24 mouse cellular contexts compared by ENCODE assay signal in genomic region chr3:27898178-27898577, GRCm38 (mm10). TPM values are rescaled to one million over a fixed set of nuclear protein-coding genes. Genes with fewer than 3 reads are reported as not detected.
DNase-seq lines count a peak whose midpoint lies in the region; ATAC-seq and TF ChIP-seq lines count a peak whose summit lies in the region.
"Had no signal": no experiment of that assay in that cellular context is flagged by ENCODE, and none has a peak within 500 bp of the region (broad histone marks: within the 10 kb centered on the region; RNA-seq: fewer than 3 reads in every experiment).

No protein-coding gene starts in this region.

- no peaks in the 10 kb centered on the region for H3K27me3 ChIP-seq in heart, adult 2 months (ENCODE audit: control insufficient read depth, insufficient read depth, low read length)
- no peaks in the 10 kb centered on the region for H3K27me3 ChIP-seq in heart, postnatal 0 days (ENCODE audit: control insufficient read depth, insufficient read depth, low read length)
- H3K27me3 ChIP-seq in liver, embryonic 16.5 days (ENCODE audit: control insufficient read depth, insufficient read depth, low read depth, low read length) = no peaks in the 10 kb centered on the region
- H3K27me3 ChIP-seq: embryonic facial prominence, embryonic 12.5 days; midbrain, embryonic 12.5 days; neural tube, embryonic 15.5 days had no signal

- no peak for DNase-seq in heart, adult 2 months
- DNase-seq in heart, postnatal 4 days = no peak
- no peak for DNase-seq in heart, postnatal 0 days (ENCODE audit: low spot score)
- DNase-seq in heart, postnatal 10 days = no peak
- DNase-seq in cerebellum, postnatal 36 days = no peak
- no peak for DNase-seq in layer of hippocampus, adult 9-11 months
- DNase-seq: adrenal gland, adult 8-10 months; cerebellum, adult 11-12 months; layer of hippocampus, postnatal 36 days; lung, postnatal 36 days; thymus, postnatal 14 days had no signal

- no peaks in the 10 kb centered on the region for H3K36me3 ChIP-seq in heart, adult 2 months (ENCODE audit: control insufficient read depth, insufficient read depth, low read length)
- H3K36me3 ChIP-seq in heart, postnatal 0 days (replicated peaks; ENCODE audit: control insufficient read depth, insufficient read depth, low read length) = no peaks in the 10 kb centered on the region
- no peaks in the 10 kb centered on the region for H3K36me3 ChIP-seq in liver, embryonic 16.5 days (ENCODE audit: control insufficient read depth, insufficient read depth)
- H3K36me3 ChIP-seq: embryonic facial prominence, embryonic 12.5 days; midbrain, embryonic 12.5 days; neural tube, embryonic 15.5 days had no signal

- no peak for TF ChIP-seq EP300 in heart, adult 2 months (IDR thresholded peaks at IDR 0.05; ENCODE audit: insufficient read depth, low read depth, low read length)
- no peak for TF ChIP-seq EP300 in heart, postnatal 0 days (IDR thresholded peaks at IDR 0.05; ENCODE audit: low read depth)

- no peaks in the 10 kb centered on the region for H3K9me3 ChIP-seq in heart, postnatal 0 days (replicated peaks; ENCODE audit: control insufficient read depth, low read length)
- no peaks in the 10 kb centered on the region for H3K9me3 ChIP-seq in liver, embryonic 16.5 days (replicated peaks; ENCODE audit: control insufficient read depth, low read length)
- H3K9me3 ChIP-seq: embryonic facial prominence, embryonic 12.5 days; midbrain, embryonic 12.5 days; neural tube, embryonic 15.5 days had no signal

- 69% methylated on average over 10 of the region's 10 CpGs for WGBS in heart, adult 2 months
- WGBS in heart, postnatal 0 days = 54% methylated on average over 10 of the region's 10 CpGs
- 21% methylated on average over 10 of the region's 10 CpGs for WGBS in liver, embryonic 16.5 days (ENCODE audit: insufficient replicate concordance)

- ATAC-seq in heart, postnatal 0 days (ENCODE audit: insufficient read depth, low read depth) = 0 out of 2 replicates have a peak, but pooled peaks have one; percentile 25
- peak; percentile 91 for ATAC-seq in common myeloid progenitor, adult 5-6 weeks (replicated peaks; ENCODE audit: low read depth, poor library complexity, severe bottlenecking)
- ATAC-seq in liver, embryonic 16.5 days (ENCODE audit: low read depth) = peak; percentile 63
- ATAC-seq: forebrain, embryonic 16.5 days had no signal

- TF ChIP-seq POLR2A in heart, adult 2 months (IDR thresholded peaks at IDR 0.05; ENCODE audit: insufficient read depth, low read depth, low read length) = no peak

- no peak overlapping the region for H3K4me3 ChIP-seq in heart, adult 2 months
- no peak overlapping the region for H3K4me3 ChIP-seq in heart, postnatal 0 days (ENCODE audit: low read depth, low read length)
- no peak overlapping the region for H3K4me3 ChIP-seq in liver, embryonic 16.5 days (ENCODE audit: low read depth, low read length)
- H3K4me3 ChIP-seq: embryonic facial prominence, embryonic 12.5 days; midbrain, embryonic 12.5 days; myocyte; neural tube, embryonic 15.5 days had no signal

- TF ChIP-seq CTCF in heart, adult 2 months (IDR thresholded peaks at IDR 0.05) = no peak
- no peak for TF ChIP-seq CTCF in heart, postnatal 0 days (IDR thresholded peaks at IDR 0.05; ENCODE audit: low read depth)

- intact Hi-C loops in heart, adult 2 months (cut with DNase I) = no loop called here
- intact Hi-C loops in heart, postnatal 10 days (cut with DNase I) = no loop called here

- no peaks in the 10 kb centered on the region for H3K79me2 ChIP-seq in heart, adult 2 months (replicated peaks; ENCODE audit: control insufficient read depth, insufficient read depth, low read length)

- no peak overlapping the region for H3K4me2 ChIP-seq in heart, postnatal 0 days (ENCODE audit: low read depth, low read length)
- H3K4me2 ChIP-seq in liver, embryonic 16.5 days (ENCODE audit: low read depth, low read length) = no peak overlapping the region
- H3K4me2 ChIP-seq: embryonic facial prominence, embryonic 12.5 days; midbrain, embryonic 12.5 days; neural tube, embryonic 15.5 days had no signal

- peak overlapping the region; percentile 56; the same call in 1 of the 2 replicates for H3K27ac ChIP-seq in heart, adult 2 months
- H3K27ac ChIP-seq in heart, postnatal 0 days (ENCODE audit: low read depth) = no peak overlapping the region
- 0 out of 2 replicates have a peak overlapping the region, but pooled peaks have one; percentile 42 for H3K27ac ChIP-seq in liver, embryonic 16.5 days (ENCODE audit: low read length)
- H3K27ac ChIP-seq: embryonic facial prominence, embryonic 12.5 days; midbrain, embryonic 12.5 days; neural tube, embryonic 15.5 days had no signal

- H3K4me1 ChIP-seq in heart, adult 2 months (ENCODE audit: control insufficient read depth, insufficient read depth, low read length) = peaks cover 5% of the 10 kb centered on the region
- peaks cover 6% of the 10 kb centered on the region for H3K4me1 ChIP-seq in heart, postnatal 0 days (ENCODE audit: control insufficient read depth, insufficient read depth)
- H3K4me1 ChIP-seq in liver, embryonic 16.5 days (ENCODE audit: control insufficient read depth, low read depth, low read length) = peaks cover 12% of the 10 kb centered on the region
- H3K4me1 ChIP-seq: midbrain, embryonic 12.5 days; neural tube, embryonic 15.5 days had no signal

- H3K9ac ChIP-seq in heart, adult 2 months (ENCODE audit: low read depth, low read length) = no peak overlapping the region
- no peak overlapping the region for H3K9ac ChIP-seq in heart, postnatal 0 days (replicated peaks; ENCODE audit: low read depth, low read length)
- H3K9ac ChIP-seq in liver, embryonic 16.5 days (ENCODE audit: low read depth, low read length) = no peak overlapping the region
- H3K9ac ChIP-seq: embryonic facial prominence, embryonic 12.5 days; midbrain, embryonic 12.5 days; neural tube, embryonic 15.5 days had no signal

RNA-seq across cellular contexts. Expression of gene Tmem212, which starts 2.0 kb away (rescaled TPM):
- not detected for total RNA-seq in heart, adult 2 months (2021)
- 4.9 TPM in 1 of 2 replicates, not detected in the other for polyA plus RNA-seq in heart, adult 2 months (2012; rRNA removed)
- total RNA-seq in heart, postnatal 4 days (2021) = not detected
- 1.1 TPM in 1 of 2 replicates, not detected in the other for total RNA-seq in heart, postnatal 0 days (2014; rRNA removed; ENCODE audit: low replicate concordance)
- 1.5 TPM in 1 of 2 replicates, not detected in the other for polyA plus RNA-seq in heart, postnatal 0 days (2015; fragmentation: Nextera tagmentation; extraction: Ambion mirVana)
- not detected for total RNA-seq in heart, postnatal 10 days (2021)
- not detected in 2 replicates for total RNA-seq in common myeloid progenitor, adult 5-6 weeks (2017)
- not detected in 2 replicates for polyA plus RNA-seq in liver, embryonic 16.5 days (2015; fragmentation: Nextera tagmentation; extraction: Ambion mirVana)
- total RNA-seq: adrenal gland, adult 8-10 months; gastrocnemius, adult 18-20 months; liver, adult 2 months had no signal
- polyA plus RNA-seq: brain, embryonic 14.5 days; embryonic facial prominence, embryonic 12.5 days; forebrain, embryonic 16.5 days; hindbrain, embryonic 11.5 days; kidney, embryonic 14.5 days; large intestine, adult 2 months; liver, adult 2 months; midbrain, embryonic 12.5 days; myocyte had no signal

RNA-seq across cellular contexts. Expression of gene Pld1, which starts 40.3 kb away (rescaled TPM):
- 10 to 100 TPM; 11.4 to 11.8 TPM for total RNA-seq in heart, adult 2 months (2021)
- polyA plus RNA-seq in heart, adult 2 months (2012; rRNA removed) = 4.0 and 6.0 TPM in 2 replicates
- total RNA-seq in heart, postnatal 4 days (2021) = 10 to 100 TPM; 13.3 to 14.3 TPM
- 7.6 and 16.7 TPM in 2 replicates for total RNA-seq in heart, postnatal 0 days (2014; rRNA removed; ENCODE audit: low replicate concordance)
- 5.0 and 5.7 TPM in 2 replicates for polyA plus RNA-seq in heart, postnatal 0 days (2015; fragmentation: Nextera tagmentation; extraction: Ambion mirVana)
- total RNA-seq in heart, postnatal 10 days (2021) = 10 to 100 TPM; 11.2 to 19.0 TPM
- total RNA-seq in common myeloid progenitor, adult 5-6 weeks (2017) = 2.3 and 5.8 TPM in 2 replicates
- polyA plus RNA-seq in liver, embryonic 16.5 days (2015; fragmentation: Nextera tagmentation; extraction: Ambion mirVana) = 5.9 and 6.8 TPM in 2 replicates

Comparison
In these comparisons a context has a peak if more than half of its experiments do, and no peak if none do; other contexts are left out.
1. ATAC-seq: peak in every context shown above with its lines; median percentile 91 in common myeloid progenitor, adult 5-6 weeks; 63 in liver, embryonic 16.5 days; 25 in heart, postnatal 0 days.